Mouse (Mus musculus) stomach, embryonic 15.5 days (tissue): ENCODE measurements around the gene Lpcat2. TPM values are rescaled to one million over a fixed set of nuclear protein-coding genes. Genes with fewer than 3 reads are reported as not detected.
A peak's percentile ranks its signal among the peaks of the same experiment; 100 is the strongest.

Experiments used
- ATAC-seq: fragments of 200-750 bp; cut with Nextera tagmentation; 2 replicates; pipeline ENCODE4 v1.8.0; 2017; ENCODE audit warnings: low read depth, moderate number of reproducible peaks, moderate TSS enrichment; ENCODE audit not compliant: insufficient read depth, low FRiP score
- H3K27ac ChIP-seq: fragments of 300-500 bp; sonication (generic); 2 replicates; pipeline ENCODE4 v1.5.1; 2015; ENCODE audit warnings: mild to moderate bottlenecking, inconsistent platforms
- H3K27me3 ChIP-seq: fragments of 300-500 bp; sonication (generic); replicated peaks from 2 replicates; pipeline ENCODE4 v1.6.1; 2015; ENCODE audit warnings: inconsistent platforms
- H3K36me3 ChIP-seq: fragments of 300-500 bp; sonication (generic); 2 replicates; pipeline ENCODE4 v1.6.1; 2015; ENCODE audit warnings: inconsistent platforms
- H3K4me1 ChIP-seq: fragments of 300-500 bp; sonication (generic); 2 replicates; pipeline ENCODE4 v1.6.1; 2015; ENCODE audit warnings: inconsistent platforms
- H3K4me2 ChIP-seq: fragments of 300-500 bp; sonication (generic); 2 replicates; pipeline ENCODE4 v1.6.1; 2015; ENCODE audit warnings: mild to moderate bottlenecking, inconsistent platforms
- H3K4me3 ChIP-seq: fragments of 300-500 bp; sonication (generic); replicated peaks from 2 replicates; pipeline ENCODE4 v1.5.1; 2015; ENCODE audit warnings: inconsistent platforms
- H3K9ac ChIP-seq: fragments of 300-500 bp; sonication (generic); 2 replicates; pipeline ENCODE4 v1.6.1; 2015; ENCODE audit warnings: inconsistent platforms
- H3K9me3 ChIP-seq: fragments of 300-500 bp; sonication (generic); 2 replicates; pipeline ENCODE4 v1.6.1; 2016; ENCODE audit warnings: inconsistent platforms
- WGBS: fragments of 180-500 bp; shearing (Covaris S2); methylation state at CpG from one replicate; pipeline ENCODE4 v1.1.7; 2015; 5-methylcytosine and 5-hydroxymethylcytosine counted together
- polyA plus RNA-seq: library from polyadenylated mRNA; unstranded; fragments of >200 nt; fragmentation: Nextera tagmentation; extraction: Ambion mirVana; gene quantifications from 2 replicates; pipeline ENCODE4 v1.2.1, GENCODE M21; 2015

Gene Lpcat2
- polyA plus RNA-seq: 10.4 and 14.2 TPM in 2 replicates

DNA sequence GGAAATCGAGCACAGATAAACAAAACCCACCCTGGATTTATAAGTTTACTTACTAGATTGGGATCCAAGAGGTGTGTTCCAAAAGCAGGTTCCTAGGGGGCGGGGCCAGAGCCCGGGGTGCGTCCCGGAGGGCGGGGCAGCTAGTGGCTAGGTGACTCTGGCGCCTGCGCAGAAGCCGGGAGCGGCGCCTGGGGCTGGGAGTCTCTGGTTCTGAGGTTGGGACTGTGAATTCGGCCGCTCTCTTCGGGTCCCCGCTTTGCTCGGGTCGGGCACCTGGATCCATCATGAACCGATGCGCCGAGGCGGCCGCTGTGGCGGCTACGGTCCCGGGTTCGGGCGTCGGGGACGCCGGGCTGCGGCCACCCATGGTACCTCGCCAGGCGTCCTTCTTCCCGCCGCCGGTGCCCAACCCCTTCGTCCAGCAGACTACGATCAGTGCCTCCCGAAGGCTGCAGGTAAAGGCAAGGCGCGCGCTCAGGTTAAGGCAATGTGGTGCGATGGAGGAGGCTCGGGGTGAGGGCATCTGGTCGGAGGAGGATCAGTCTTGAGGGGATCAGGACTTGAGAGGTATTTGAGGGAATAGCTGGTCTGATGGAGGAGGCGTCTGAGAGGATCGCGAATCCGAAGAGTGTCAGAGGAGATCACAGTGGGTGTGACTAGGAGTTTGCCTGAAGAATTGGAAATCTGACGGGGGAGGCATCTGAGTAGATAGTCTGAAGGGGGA lies at the start of gene Lpcat2:
Gene Lpcat2, plus strand, starts transcription at position 169 of the 724 bp plus-strand sequence.
- Histone ChIP-seq H3K9me3 (no peaks in the 10 kb centered on the region), H3K27me3 (no peaks in the 10 kb centered on the region; the same call in 1 of the 2 replicates), H3K27ac (peak within 1 kb of the TSS; percentile 55), H3K4me1 (peaks cover 21% of the 10 kb centered on the region), H3K36me3 (no peaks in the 10 kb centered on the region), H3K9ac (peak within 1 kb of the TSS; percentile 45), H3K4me2 (peak within 1 kb of the TSS; percentile 88), H3K4me3 (peak within 1 kb of the TSS; percentile 61)
- WGBS: 1% methylated on average over 50 of the region's 50 CpGs
- ATAC-seq: peak; percentile 80

GRCm38 (mm10) chr8:92812773-92813172 lies 42.4 kb upstream of the Lpcat2 start:
- no peak overlapping the region for H3K4me2 ChIP-seq
- no peaks in the 10 kb centered on the region for H3K36me3 ChIP-seq
- WGBS: 75% methylated on average over 2 of the region's 2 CpGs
- no peak overlapping the region for H3K9ac ChIP-seq
- no peak overlapping the region for H3K27ac ChIP-seq
- no peak overlapping the region for H3K4me3 ChIP-seq
- H3K9me3 ChIP-seq: no peaks in the 10 kb centered on the region
- H3K27me3 ChIP-seq: 0 out of 2 replicates have a peak, but pooled peaks cover 5% of the 10 kb centered on the region
- no peak for ATAC-seq
- H3K4me1 ChIP-seq: no peaks in the 10 kb centered on the region

DNA sequence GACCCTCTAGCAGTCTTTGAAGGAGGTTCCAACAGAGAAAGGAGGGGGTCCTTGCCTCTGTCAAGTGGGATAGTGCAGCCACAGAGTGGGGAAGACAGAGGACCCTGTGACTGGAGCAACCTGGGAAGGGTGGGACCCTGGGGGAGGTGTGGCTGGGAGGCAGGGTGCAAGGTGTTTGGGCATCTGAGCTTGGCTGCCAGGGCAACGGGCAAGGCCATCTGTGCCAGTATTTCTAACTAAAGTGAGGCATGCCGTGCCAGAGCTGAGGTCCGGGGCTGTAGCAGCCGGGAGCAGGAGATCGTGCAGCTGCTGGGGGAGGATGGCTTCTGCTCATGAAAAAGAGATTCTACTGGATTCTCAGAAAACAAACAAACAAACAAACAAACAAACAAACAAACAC lies 39.5 kb upstream of the Lpcat2 start:
- H3K9ac ChIP-seq: no peak overlapping the region
- H3K27me3 ChIP-seq: 0 out of 2 replicates have a peak, but pooled peaks cover 5% of the 10 kb centered on the region
- ATAC-seq: no peak
- no peaks in the 10 kb centered on the region for H3K36me3 ChIP-seq
- WGBS: 87% methylated on average over 5 of the region's 5 CpGs
- no peak overlapping the region for H3K4me2 ChIP-seq
- H3K9me3 ChIP-seq: no peaks in the 10 kb centered on the region
- 0 out of 2 replicates have a peak, but pooled peaks cover 4% of the 10 kb centered on the region for H3K4me1 ChIP-seq
- H3K4me3 ChIP-seq: no peak overlapping the region
- H3K27ac ChIP-seq: no peak overlapping the region

DNA sequence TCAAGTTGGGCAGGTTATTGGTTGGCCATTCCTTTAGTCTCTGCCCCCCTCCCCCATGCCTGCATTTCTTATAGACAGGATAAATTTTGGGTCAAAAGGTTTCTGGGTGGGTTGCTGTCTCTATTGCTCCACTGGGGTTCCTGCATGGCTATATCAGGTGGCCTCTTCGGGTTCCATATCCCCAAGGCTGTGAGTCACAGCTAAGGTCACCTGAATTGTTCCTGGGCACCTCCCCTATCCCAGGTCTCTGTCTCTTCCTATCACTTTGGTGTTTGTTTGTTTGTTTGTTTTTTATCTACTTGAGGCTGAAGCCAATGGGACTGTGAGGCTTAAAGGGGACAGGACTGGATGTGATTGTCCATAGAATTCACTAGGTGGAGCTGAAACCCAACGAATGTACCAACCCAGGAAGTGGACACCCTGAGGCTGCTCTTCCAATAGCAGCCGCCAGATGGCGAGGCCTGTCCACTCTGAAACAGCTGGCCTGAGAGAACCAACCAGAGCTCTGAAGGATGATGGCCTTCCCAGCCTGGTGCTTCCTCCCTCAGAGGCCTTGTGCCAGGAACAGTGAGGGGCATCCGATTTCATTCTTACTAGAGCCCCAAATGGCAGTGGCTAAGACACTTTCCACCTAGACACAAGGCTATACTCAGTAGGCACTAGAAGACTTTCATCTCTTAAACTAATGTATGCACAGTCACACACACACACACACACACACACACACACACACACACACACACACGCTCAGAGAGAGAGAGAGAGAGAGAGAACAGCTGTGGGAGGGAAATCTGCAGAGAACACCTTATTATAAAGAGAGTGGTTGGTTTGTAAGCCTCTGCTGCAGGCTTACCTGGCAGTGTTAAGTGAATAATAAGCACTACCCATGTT lies 37.0 kb upstream of the Lpcat2 start:
- H3K27me3 ChIP-seq: 0 out of 2 replicates have a peak, but pooled peaks cover 5% of the 10 kb centered on the region
- H3K4me2 ChIP-seq: no peak overlapping the region
- ATAC-seq: peak; percentile 76
- WGBS: 22% methylated on average over 6 of the region's 6 CpGs
- no peak overlapping the region for H3K4me3 ChIP-seq
- H3K27ac ChIP-seq: no peak overlapping the region
- no peaks in the 10 kb centered on the region for H3K36me3 ChIP-seq
- H3K9ac ChIP-seq: no peak overlapping the region
- H3K4me1 ChIP-seq: 0 out of 2 replicates have a peak, but pooled peaks cover 4% of the 10 kb centered on the region
- no peaks in the 10 kb centered on the region for H3K9me3 ChIP-seq

- H3K9ac ChIP-seq: no peak overlapping the region
- no peak overlapping the region for H3K27ac ChIP-seq
- H3K4me1 ChIP-seq: peaks cover 6% of the 10 kb centered on the region; the same call in 1 of the 2 replicates
- no peak for ATAC-seq
- H3K4me2 ChIP-seq: no peak overlapping the region
- no peak overlapping the region for H3K4me3 ChIP-seq
- H3K9me3 ChIP-seq: no peaks in the 10 kb centered on the region
- H3K27me3 ChIP-seq: 0 out of 2 replicates have a peak, but pooled peaks cover 5% of the 10 kb centered on the region
- H3K36me3 ChIP-seq: no peaks in the 10 kb centered on the region
These were observed 34.0 kb upstream of the Lpcat2 start for GRCm38 (mm10) chr8:92821151-92821550.

DNA sequence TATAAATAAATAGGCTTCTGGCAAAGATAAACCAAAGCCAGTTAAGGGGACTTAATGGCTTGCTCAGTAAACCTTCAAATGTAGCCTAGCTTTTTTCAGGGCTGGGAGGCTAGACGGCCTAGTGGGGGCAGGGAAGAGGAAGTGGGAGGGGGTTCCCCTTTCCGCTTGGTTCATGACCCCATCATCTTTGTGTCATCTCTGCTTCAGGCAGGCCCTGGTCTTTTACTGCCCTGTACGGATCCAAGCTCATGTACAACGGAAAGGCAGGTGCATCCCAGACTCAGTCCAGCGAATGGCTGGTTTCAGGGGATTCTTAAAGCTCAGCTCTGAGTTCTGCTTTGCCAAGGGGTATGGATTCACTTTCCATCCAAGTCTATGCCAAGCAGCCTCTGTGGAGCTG lies 32.8 kb upstream of the Lpcat2 start:
- no peaks in the 10 kb centered on the region for H3K36me3 ChIP-seq
- whole genome bisulfite sequencing: 38% methylated on average over 5 of the region's 5 CpGs
- H3K4me1 ChIP-seq: peaks cover 14% of the 10 kb centered on the region; the same call in 1 of the 2 replicates
- no peak overlapping the region for H3K4me2 ChIP-seq
- H3K27me3 ChIP-seq: 0 out of 2 replicates have a peak, but pooled peaks cover 4% of the 10 kb centered on the region
- H3K9ac ChIP-seq: no peak overlapping the region
- ATAC-seq: no peak
- no peak overlapping the region for H3K4me3 ChIP-seq
- no peak overlapping the region for H3K27ac ChIP-seq
- no peaks in the 10 kb centered on the region for H3K9me3 ChIP-seq

DNA sequence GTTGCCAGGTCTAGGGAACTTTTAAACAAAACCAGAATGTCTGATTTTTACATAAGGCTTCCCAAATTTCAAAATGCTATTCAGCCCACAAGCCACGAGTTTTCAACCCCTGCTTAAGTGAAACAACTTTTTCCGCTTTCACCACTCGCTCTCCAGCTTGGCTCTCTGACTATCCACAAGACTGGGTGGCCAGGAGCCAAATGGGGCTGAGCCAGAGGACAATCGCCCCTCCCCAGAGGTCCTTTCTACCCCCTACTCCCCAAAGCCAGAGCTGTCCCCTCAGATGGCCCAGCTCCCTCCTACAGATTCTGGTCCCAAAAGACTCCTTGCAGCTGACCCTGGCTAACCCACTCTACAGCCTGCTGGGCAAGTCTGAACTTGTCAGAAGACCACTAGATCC lies 29.1 kb upstream of the Lpcat2 start:
- ATAC-seq: no peak
- Histone ChIP-seq H3K4me3 (no peak overlapping the region), H3K27me3 (no peaks in the 10 kb centered on the region), H3K4me2 (no peak overlapping the region), H3K36me3 (no peaks in the 10 kb centered on the region), H3K9ac (no peak overlapping the region), H3K9me3 (no peaks in the 10 kb centered on the region), H3K27ac (peak overlapping the region; percentile 93; the same call in 1 of the 2 replicates), H3K4me1 (peaks cover 13% of the 10 kb centered on the region; the same call in 1 of the 2 replicates)
- 49% methylated on average over 4 of the region's 4 CpGs for WGBS

DNA sequence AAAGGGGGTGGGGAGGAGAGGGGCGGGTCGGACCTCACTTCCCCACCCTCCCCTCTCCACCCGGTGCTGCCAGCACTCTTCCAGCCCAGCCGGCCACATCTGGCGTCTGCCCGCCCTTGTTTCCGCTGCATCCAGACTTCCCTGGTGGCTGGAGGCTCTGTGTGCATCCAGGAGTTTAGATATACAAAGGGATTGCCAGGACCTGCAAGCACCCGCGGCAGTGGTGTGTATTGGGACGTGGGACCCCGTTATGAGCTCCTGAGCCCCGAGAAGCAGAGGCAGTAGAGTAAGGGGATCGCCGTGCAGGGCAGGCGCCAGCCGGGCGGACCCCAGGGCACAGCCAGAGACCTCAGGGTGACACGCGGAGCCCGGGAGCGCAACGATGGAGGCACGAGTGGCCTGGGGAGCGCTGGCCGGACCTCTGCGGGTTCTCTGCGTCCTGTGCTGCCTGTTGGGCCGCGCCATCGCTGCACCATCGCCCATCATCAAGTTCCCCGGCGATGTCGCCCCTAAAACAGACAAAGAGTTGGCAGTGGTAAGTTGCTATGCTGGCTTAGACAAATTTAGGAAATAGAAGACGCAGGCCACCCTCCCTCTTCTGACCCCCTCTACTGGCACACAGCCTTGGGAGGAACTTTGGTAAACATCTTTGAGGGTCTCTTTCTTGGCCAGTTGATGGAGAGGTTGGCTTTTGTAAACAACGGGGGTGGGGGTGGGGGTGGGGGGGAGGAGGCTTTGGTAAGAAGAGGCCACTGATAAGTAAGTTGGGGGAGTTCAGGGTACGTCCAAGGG lies 27.7 kb upstream of the Lpcat2 start, which contains the start of gene Mmp2:
Gene Mmp2, plus strand, starts transcription at position 49 of the 792 bp plus-strand sequence.
- Histone ChIP-seq H3K4me3 (peak within 1 kb of the TSS; percentile 50), H3K4me1 (peaks cover 13% of the 10 kb centered on the region; the same call in 1 of the 2 replicates), H3K9me3 (no peaks in the 10 kb centered on the region), H3K27ac (peak within 1 kb of the TSS; percentile 93), H3K9ac (0 out of 2 replicates have a peak within 1 kb of the TSS, but pooled peaks have one; percentile 32), H3K4me2 (peak within 1 kb of the TSS; percentile 63), H3K36me3 (no peaks in the 10 kb centered on the region), H3K27me3 (no peaks in the 10 kb centered on the region)
- ATAC-seq: peak; percentile 73; the same call in 1 of the 2 replicates
- WGBS: 1% methylated on average over 35 of the region's 37 CpGs

- H3K4me1 ChIP-seq: peaks cover 13% of the 10 kb centered on the region; the same call in 1 of the 2 replicates
- H3K9ac ChIP-seq: no peak overlapping the region
- H3K4me2 ChIP-seq: peak overlapping the region; percentile 63
- H3K9me3 ChIP-seq: no peaks in the 10 kb centered on the region
- no peaks in the 10 kb centered on the region for H3K36me3 ChIP-seq
- ATAC-seq: peak; percentile 50; the same call in 1 of the 2 replicates
- peak overlapping the region; percentile 93 for H3K27ac ChIP-seq
- peak overlapping the region; percentile 50 for H3K4me3 ChIP-seq
- WGBS: 25% methylated on average over 15 of the region's 15 CpGs
- no peaks in the 10 kb centered on the region for H3K27me3 ChIP-seq
These were observed 26.8 kb upstream of the Lpcat2 start for GRCm38 (mm10) chr8:92828251-92828743.

GRCm38 (mm10) chr8:92834065-92834731 lies 20.9 kb upstream of the Lpcat2 start:
- no peak overlapping the region for H3K9ac ChIP-seq
- H3K4me1 ChIP-seq: no peaks in the 10 kb centered on the region
- H3K9me3 ChIP-seq: no peaks in the 10 kb centered on the region
- H3K27me3 ChIP-seq: no peaks in the 10 kb centered on the region
- WGBS: 35% methylated on average over 5 of the region's 5 CpGs
- no peaks in the 10 kb centered on the region for H3K36me3 ChIP-seq
- ATAC-seq: no peak
- no peak overlapping the region for H3K4me2 ChIP-seq
- no peak overlapping the region for H3K4me3 ChIP-seq
- H3K27ac ChIP-seq: no peak overlapping the region
